Mouse (Mus musculus) small intestine, adult 2 months (tissue): ENCODE measurements at regions not wholly inside any gene's neighbourhood (a gene's known extent, or its start where the extent isn't known, plus 50 kb on each side); places are given as distances from the start of the nearest gene placed in this dataset.

Experiments used
- CTCF ChIP-seq: fragments of 200-500 bp; IDR thresholded peaks from 2 replicates; pipeline ENCODE4 v1.5.1; 2012; ENCODE audit warnings: low read depth, mild to moderate bottlenecking, control low read depth, inconsistent platforms, low read length, moderate library complexity, mixed read lengths; ENCODE audit not compliant: insufficient replicate concordance, insufficient read length; ENCODE audit errors: extremely low read depth
- POLR2A ChIP-seq: fragments of 200-500 bp; IDR thresholded peaks from 2 replicates; pipeline ENCODE4 v1.6.1; 2012; ENCODE audit warnings: low read depth, mild to moderate bottlenecking, control low read depth, inconsistent platforms, low read length, moderate library complexity

DNA sequence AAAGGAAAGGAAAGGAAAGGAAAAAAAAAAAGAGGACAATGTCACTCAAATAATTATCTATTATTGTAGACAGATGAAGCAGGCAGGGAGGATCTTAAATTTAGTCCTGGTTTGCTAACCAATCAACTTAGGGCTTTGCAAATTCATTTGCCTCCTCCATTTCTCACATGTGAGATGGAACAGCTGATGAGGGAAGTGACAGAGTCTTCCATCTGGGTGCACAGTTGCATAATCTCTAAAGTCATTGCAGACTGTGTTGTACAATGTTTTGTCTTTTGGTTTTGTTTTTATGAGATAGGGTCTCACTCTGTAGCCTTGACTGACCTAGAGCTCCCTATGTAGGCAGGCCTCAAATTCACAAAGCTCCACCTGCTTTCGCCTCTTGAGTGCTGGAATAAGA lies 103.9 kb downstream of the Mycn start:
- TF ChIP-seq POLR2A (no peak), CTCF (no peak)
